Mouse (Mus musculus): ENCODE measurements at regions not wholly inside any gene's neighbourhood (a gene's known extent, or its start where the extent isn't known, plus 50 kb on each side); places are given as distances from the start of the nearest gene placed in this dataset.

DNA sequence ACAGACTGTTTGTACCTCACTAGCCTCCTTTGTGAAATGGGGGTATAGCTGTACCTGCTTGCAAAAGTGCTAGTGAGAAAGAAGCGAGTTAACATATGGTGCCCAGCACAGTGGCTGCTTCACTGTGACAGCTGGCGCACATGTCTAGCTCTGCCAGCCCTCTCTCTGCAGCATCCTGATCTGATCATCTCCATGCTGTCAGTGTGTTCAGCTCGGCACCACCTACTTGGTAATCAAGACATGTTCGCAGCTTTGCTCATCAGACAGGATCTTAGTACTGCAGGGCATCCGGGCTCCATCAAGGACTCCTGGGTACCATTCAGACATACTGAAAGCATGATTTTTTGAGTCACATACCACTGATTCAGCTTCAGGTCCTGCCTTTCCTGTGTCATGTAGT is 100.9 kb upstream of the Gpr139 start:
- H3K27ac ChIP-seq, result no peak overlapping the region
- 88% methylated on average over 5 of the region's 5 CpGs for WGBS

DNA sequence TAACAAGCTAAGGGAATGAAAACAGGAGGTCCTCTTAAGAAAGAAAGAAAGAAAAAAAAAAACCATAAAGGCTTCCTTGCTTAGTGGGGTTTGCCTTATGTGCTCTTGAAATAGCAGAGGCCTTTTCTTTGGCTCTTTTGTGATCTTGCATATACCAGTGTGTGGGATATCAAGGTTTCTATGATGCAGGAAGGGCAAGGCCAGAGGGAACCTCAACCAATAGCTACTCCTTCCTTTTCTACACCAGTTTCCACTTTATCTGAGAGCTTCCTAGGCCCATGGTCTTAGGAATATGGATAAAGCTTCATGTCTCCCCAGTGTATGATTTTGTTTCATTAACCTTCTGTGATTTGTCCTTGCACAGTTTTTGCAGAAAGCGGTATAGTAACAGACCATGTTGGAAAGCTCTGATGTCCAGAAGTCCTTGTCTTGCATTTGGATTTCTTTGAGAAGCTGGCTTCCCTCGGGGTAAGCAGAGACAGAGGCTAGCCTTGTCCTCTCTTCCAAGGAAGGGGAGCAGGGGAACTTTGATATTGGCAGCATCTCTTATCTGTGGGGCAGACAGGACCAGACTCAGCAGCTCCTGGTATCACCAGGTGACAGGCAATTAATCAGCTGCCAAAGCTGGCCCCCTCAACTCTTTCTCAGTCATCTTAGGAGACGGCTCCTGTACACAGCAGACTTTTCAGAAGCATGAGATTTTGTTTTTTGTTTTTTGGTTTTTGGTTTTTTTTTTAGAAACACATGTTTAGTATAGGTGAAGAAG is 95.7 kb upstream of the Gpr139 start:
- Histone ChIP-seq H3K9me3 (no peaks in the 10 kb centered on the region), H3K4me1 (peaks cover 10% of the 10 kb centered on the region), H3K4me3 (no peak overlapping the region), H3K27ac (no peak overlapping the region), H3K36me3 (replicated peaks) (no peaks in the 10 kb centered on the region), H3K27me3 (ENCODE audit: poor library complexity, severe bottlenecking) (no peaks in the 10 kb centered on the region)
- no peak for DNase-seq (ENCODE audit: extremely low spot score, low spot score)
- WGBS, result 76% methylated on average over 3 of the region's 3 CpGs

More for the DNA sequence above, 100.9 kb upstream of the Gpr139 start:
- Histone ChIP-seq H3K27me3 (ENCODE audit: poor library complexity, severe bottlenecking) (no peaks in the 10 kb centered on the region), H3K36me3 (replicated peaks) (no peaks in the 10 kb centered on the region), H3K4me3 (no peak overlapping the region), H3K9me3 (no peaks in the 10 kb centered on the region), H3K4me1 (peaks cover 1% of the 10 kb centered on the region)
- DNase-seq (ENCODE audit: extremely low spot score, low spot score), result no peak

DNA sequence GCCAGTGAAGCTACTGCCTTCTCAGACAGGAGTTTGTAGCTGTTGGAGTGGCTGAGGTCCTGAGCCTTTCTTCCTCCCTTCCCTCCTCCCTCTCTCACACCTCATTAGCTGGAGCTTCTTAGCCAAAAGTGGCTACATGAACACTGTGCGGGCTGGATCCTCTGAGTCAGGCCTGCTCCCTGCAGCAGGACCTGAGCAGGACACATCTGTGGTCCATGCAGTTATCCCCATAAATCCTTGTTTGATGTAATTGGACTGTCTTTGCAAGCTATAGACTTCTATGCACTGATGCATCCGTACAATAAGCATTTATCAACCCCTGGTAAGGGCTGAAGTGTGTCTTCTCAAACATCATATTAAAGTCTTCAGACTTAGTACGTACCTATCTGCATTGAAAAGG is 88.2 kb upstream of the Gpr139 start:
- Histone ChIP-seq H3K36me3 (replicated peaks) (no peaks in the 10 kb centered on the region), H3K9me3 (no peaks in the 10 kb centered on the region), H3K4me3 (no peak overlapping the region), H3K4me1 (peaks cover 13% of the 10 kb centered on the region), H3K27me3 (ENCODE audit: poor library complexity, severe bottlenecking) (no peaks in the 10 kb centered on the region), H3K27ac (no peak overlapping the region)
- no peak for DNase-seq (ENCODE audit: extremely low spot score, low spot score)
- 85% methylated on average over 3 of the region's 3 CpGs for WGBS

DNA sequence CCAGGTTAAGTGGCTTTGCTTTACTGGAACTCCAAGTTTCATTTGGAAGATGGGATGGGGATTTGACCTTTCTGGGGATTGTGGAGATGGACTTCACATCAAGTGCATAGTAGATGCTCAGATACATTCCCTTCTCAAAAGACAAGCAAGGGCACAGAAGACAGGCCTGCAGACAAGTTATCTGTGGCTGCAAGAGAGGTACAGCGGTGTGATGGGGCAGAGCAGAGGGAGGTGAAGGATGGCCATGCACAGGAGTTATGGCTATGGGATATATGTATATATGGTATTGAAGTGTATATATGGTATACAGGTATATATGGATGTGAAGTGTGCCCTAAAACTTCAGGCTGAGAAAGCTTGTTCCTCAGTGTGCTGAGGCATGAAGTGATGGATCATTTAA is 87.0 kb upstream of the Gpr139 start:
- no peaks in the 10 kb centered on the region for H3K9me3 ChIP-seq
- DNase-seq (ENCODE audit: extremely low spot score, low spot score), result no peak
- H3K27me3 ChIP-seq (ENCODE audit: poor library complexity, severe bottlenecking), result no peaks in the 10 kb centered on the region
- no peak overlapping the region for H3K27ac ChIP-seq
- peaks cover 13% of the 10 kb centered on the region for H3K4me1 ChIP-seq
- no peak overlapping the region for H3K4me3 ChIP-seq
- H3K36me3 ChIP-seq (replicated peaks), result no peaks in the 10 kb centered on the region
- WGBS, result 97% methylated on average over 1 of the region's 1 CpGs

DNA sequence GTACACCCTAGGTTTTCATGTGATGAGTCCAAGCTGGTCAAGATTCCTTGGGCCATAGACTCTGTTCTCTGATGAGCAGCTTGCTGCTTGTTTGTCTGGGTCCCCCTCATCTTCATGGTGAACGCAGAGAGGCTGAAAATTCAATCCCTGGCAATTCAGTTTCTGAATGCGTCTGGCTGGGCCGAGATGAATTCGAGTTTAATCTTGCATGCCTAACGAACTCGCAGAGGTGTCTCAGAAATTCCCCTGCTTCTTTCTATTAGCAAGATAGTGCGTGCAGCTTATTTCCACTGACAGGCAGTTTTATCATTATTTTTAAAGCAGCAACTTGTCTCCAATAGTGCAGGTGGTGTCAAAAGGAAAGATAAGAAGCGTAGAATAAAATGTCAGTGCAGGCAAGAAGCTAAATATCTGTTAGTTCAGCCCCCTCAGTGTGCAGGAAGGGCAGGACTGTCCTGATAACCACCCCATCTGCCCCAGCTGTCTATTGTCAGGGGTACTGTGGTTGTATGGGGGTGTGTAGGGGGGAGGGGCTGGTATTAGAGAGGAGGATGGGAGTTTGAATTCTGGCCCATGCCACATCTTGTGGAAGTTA is 86.5 kb upstream of the Gpr139 start:
- no peak for DNase-seq (ENCODE audit: extremely low spot score, low spot score)
- Histone ChIP-seq H3K4me3 (no peak overlapping the region), H3K27me3 (ENCODE audit: poor library complexity, severe bottlenecking) (no peaks in the 10 kb centered on the region), H3K4me1 (peaks cover 13% of the 10 kb centered on the region), H3K27ac (no peak overlapping the region), H3K9me3 (no peaks in the 10 kb centered on the region), H3K36me3 (replicated peaks) (no peaks in the 10 kb centered on the region)
- WGBS, result 39% methylated on average over 8 of the region's 8 CpGs

DNA sequence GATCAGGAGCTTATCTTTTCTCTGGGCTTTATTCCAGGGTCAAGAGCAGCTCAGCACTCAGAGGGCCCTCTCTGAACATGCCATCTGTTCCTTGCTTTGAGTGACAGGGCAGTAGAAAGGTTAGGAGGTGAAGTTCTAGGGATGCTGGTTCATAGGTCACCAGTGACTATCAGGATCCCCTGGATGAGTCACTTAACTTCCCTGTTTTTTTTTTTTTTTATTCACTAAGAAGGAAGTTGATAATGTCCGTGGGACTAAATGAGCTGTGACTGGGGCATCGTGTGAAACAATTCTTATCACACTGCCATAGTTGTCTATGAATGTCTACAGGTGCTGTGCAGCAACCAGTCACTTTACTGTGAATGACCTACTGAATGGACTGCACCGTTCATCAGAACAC is 73.8 kb upstream of the Gpr139 start:
- Histone ChIP-seq H3K27me3 (ENCODE audit: poor library complexity, severe bottlenecking) (no peaks in the 10 kb centered on the region), H3K9me3 (no peaks in the 10 kb centered on the region), H3K36me3 (replicated peaks) (no peaks in the 10 kb centered on the region), H3K4me3 (no peak overlapping the region), H3K4me1 (no peaks in the 10 kb centered on the region), H3K27ac (no peak overlapping the region)
- WGBS, result 92% methylated on average over 3 of the region's 3 CpGs
- DNase-seq (ENCODE audit: extremely low spot score, low spot score), result no peak

DNA sequence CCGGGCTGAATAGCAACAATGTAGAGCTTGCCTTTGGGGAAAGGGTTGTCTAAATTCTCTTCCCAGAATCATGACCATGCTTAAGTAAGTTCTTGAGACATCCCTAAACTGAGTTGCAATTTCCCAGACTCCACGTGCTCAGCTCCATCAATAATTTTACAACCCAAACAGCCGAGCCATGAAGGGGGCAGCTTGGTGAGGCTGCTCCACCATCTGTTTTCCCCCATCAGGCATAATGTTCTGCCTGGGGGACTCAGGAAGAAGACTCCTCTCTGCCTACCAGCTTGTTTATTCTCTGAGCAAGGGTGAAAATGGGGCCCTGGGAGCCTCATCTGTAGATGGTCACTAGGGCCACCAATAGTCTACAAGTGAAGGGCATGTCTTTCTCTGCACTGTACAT is 72.5 kb upstream of the Gpr139 start:
- Histone ChIP-seq H3K4me1 (no peaks in the 10 kb centered on the region), H3K36me3 (replicated peaks) (no peaks in the 10 kb centered on the region), H3K4me3 (no peak overlapping the region), H3K27ac (no peak overlapping the region), H3K27me3 (ENCODE audit: poor library complexity, severe bottlenecking) (no peaks in the 10 kb centered on the region), H3K9me3 (no peaks in the 10 kb centered on the region)
- WGBS, result 93% methylated on average over 3 of the region's 3 CpGs
- DNase-seq (ENCODE audit: extremely low spot score, low spot score), result no peak

DNA sequence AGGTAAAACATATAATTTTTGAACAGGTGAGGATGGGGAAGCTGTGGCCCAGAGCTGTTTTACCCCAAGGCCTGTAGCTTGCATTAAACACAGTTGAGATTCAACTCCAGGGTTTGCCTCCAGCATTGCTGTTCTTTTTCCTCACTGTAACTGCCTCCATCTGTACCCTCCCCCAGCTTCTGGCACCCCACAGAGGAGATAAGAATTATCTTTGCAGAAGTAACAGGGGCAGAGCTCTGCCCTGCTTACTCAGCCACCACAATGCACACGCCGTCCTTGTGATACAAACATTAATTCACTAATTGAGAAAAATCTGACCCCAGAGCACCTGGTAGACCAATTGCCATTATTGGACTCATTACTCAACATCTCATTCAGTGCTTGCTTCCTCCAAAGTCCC is 68.3 kb upstream of the Gpr139 start:
- 88% methylated on average over 2 of the region's 2 CpGs for WGBS
- H3K4me1 ChIP-seq, result no peaks in the 10 kb centered on the region
- DNase-seq (ENCODE audit: extremely low spot score, low spot score), result no peak

DNA sequence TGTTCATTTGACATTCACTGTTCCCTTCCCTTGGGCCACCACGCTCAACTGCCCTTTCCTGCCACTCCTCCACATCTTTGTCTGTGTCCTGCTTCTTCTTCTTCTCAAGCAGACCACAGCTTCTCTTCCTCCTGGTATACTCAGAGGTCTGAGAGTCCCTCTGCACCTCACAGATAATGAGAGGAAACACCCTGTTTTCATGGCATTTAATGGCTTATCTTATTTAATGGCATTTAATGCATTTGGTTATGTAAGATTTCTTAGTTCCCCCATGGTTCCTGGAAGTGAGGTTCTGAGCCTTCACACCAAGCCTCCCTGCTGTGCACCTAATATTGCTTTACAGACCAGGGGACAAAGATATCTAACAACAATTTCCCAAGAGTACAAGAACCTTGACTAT is 67.3 kb upstream of the Gpr139 start:
- H3K4me3 ChIP-seq, result no peak overlapping the region
- WGBS, result 80% methylated on average over 1 of the region's 1 CpGs
- DNase-seq (ENCODE audit: extremely low spot score, low spot score), result no peak
- H3K4me1 ChIP-seq, result no peaks in the 10 kb centered on the region
- H3K27me3 ChIP-seq (ENCODE audit: poor library complexity, severe bottlenecking), result no peaks in the 10 kb centered on the region
- no peak overlapping the region for H3K27ac ChIP-seq
- no peaks in the 10 kb centered on the region; the same call in 1 of the 2 replicates for H3K9me3 ChIP-seq
- H3K36me3 ChIP-seq (replicated peaks), result no peaks in the 10 kb centered on the region

More for the DNA sequence above, 68.3 kb upstream of the Gpr139 start:
- Histone ChIP-seq H3K27ac (no peak overlapping the region), H3K27me3 (ENCODE audit: poor library complexity, severe bottlenecking) (no peaks in the 10 kb centered on the region), H3K4me3 (no peak overlapping the region), H3K36me3 (replicated peaks) (no peaks in the 10 kb centered on the region), H3K9me3 (no peaks in the 10 kb centered on the region)

DNA sequence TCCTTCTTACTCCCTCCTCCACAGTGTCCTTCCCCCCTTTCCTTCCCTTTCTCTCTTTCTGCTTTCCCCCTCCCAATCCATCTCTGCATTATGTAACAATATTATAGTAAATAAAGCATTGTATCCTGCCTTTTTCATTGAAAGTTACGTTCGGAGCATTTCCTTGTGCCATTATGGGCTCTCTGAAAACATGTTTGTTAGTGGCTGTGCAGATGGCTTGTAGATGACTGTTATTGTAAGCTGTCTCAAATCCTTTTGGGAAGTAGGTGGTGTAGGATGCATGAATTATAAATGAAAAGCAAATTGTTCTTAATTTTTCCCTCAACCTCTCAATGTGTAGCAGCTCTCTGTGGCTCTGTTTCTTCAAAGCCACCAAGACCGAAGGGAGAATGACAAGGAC is 66.0 kb upstream of the Gpr139 start:
- H3K4me3 ChIP-seq, result no peak overlapping the region
- no peaks in the 10 kb centered on the region; the same call in 1 of the 2 replicates for H3K9me3 ChIP-seq
- no peaks in the 10 kb centered on the region for H3K36me3 ChIP-seq (replicated peaks)
- no peak overlapping the region for H3K27ac ChIP-seq
- H3K27me3 ChIP-seq (ENCODE audit: poor library complexity, severe bottlenecking), result no peaks in the 10 kb centered on the region
- WGBS, result 96% methylated on average over 3 of the region's 3 CpGs
- no peaks in the 10 kb centered on the region for H3K4me1 ChIP-seq
- no peak for DNase-seq (ENCODE audit: extremely low spot score, low spot score)

DNA sequence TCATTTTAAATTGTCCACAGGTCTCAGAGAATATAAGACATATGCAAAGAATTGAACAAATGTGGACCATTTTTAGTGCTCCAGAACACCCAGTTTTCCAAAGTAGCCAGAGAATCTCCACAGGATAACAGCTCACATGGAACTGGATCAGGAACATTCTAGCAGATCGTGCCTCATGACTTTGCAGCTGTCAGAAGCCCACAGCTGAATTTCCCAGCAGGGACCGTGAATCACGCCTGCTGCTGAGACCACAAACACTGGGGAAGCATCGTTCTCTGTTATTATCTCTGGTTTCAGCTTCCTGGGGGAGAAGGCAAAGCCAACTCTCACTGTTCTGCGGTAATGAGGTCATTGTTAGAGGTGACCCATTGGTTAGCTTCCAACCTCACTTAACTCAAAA is 60.4 kb upstream of the Gpr139 start:
- H3K27ac ChIP-seq, result no peak overlapping the region
- no peak overlapping the region for H3K4me3 ChIP-seq
- no peaks in the 10 kb centered on the region for H3K27me3 ChIP-seq (ENCODE audit: poor library complexity, severe bottlenecking)
- WGBS, result 85% methylated on average over 5 of the region's 5 CpGs
- no peaks in the 10 kb centered on the region; the same call in 1 of the 2 replicates for H3K9me3 ChIP-seq
- H3K36me3 ChIP-seq (replicated peaks), result no peaks in the 10 kb centered on the region
- DNase-seq (ENCODE audit: extremely low spot score, low spot score), result no peak
- no peaks in the 10 kb centered on the region for H3K4me1 ChIP-seq

DNA sequence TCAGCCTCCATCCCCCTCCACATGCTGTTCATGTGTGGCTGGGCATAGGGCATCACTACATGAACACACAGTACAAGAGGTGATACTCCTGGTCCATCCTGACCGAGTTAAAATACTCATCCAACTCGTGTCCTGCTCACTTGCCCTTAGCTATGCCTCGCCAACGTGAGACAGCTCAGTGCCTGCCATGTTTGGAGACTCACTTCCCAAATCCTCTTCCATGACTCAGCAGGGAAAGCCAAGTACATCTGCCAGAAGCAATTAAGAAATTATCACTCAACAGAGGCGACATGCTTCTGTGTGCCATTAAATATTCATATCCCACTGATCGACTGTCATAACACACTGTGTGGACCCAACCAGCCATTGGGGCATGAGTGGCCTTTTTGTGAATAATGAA is 51.9 kb upstream of the Gpr139 start:
- no peak overlapping the region for H3K27ac ChIP-seq
- 90% methylated on average over 6 of the region's 6 CpGs for WGBS
- no peak overlapping the region for H3K4me3 ChIP-seq
- peaks cover 35% of the 10 kb centered on the region for H3K27me3 ChIP-seq (ENCODE audit: poor library complexity, severe bottlenecking)
- DNase-seq (ENCODE audit: extremely low spot score, low spot score), result no peak
- H3K4me1 ChIP-seq, result peaks cover 3% of the 10 kb centered on the region
- H3K9me3 ChIP-seq, result no peaks in the 10 kb centered on the region
- H3K36me3 ChIP-seq (replicated peaks), result no peaks in the 10 kb centered on the region

Data from forebrain, embryonic 10.5 days (tissue).